Mouse (Mus musculus): Measurements from ENCODE around the gene Pdlim1.
A peak's percentile ranks its signal among the peaks of the same experiment; 100 is the strongest.

The Pdlim1 gene

GRCm38 (mm10) chr19:40271308-40271892 is at the start of gene Pdlim1:
Pdlim1 (minus strand) TSS chr19:40271842.
- peak; percentile 20 to 24 for DNase-seq

GRCm38 (mm10) chr19:40319199-40319598 is 47.6 kb upstream of the Pdlim1 start:
- no peak for DNase-seq

- DNase-seq: no peak
Observed at GRCm38 (mm10) chr19:40318511-40318910, 46.9 kb upstream of the Pdlim1 start.

- no peak for DNase-seq
Observed at GRCm38 (mm10) chr19:40317001-40317400, 45.4 kb upstream of the Pdlim1 start.

- DNase-seq: no peak
Observed at GRCm38 (mm10) chr19:40314252-40314651, 42.6 kb upstream of the Pdlim1 start.

- DNase-seq: no peak
Observed at GRCm38 (mm10) chr19:40311631-40312030, 40.0 kb upstream of the Pdlim1 start.

GRCm38 (mm10) chr19:40310410-40311130 is 38.9 kb upstream of the Pdlim1 start:
- DNase-seq: no peak

- DNase-seq: no peak
Observed at GRCm38 (mm10) chr19:40309911-40310310, 38.3 kb upstream of the Pdlim1 start.

- peak; percentile 39 to 58 for DNase-seq
Observed at GRCm38 (mm10) chr19:40307550-40307949, 35.9 kb upstream of the Pdlim1 start.

- no peak for DNase-seq
Observed at GRCm38 (mm10) chr19:40306631-40307030, 35.0 kb upstream of the Pdlim1 start.

GRCm38 (mm10) chr19:40305456-40305855 is 33.8 kb upstream of the Pdlim1 start:
- no peak for DNase-seq

- no peak for DNase-seq
Observed at GRCm38 (mm10) chr19:40302916-40303315, 31.3 kb upstream of the Pdlim1 start.

- no peak for DNase-seq
Observed at GRCm38 (mm10) chr19:40302477-40302876, 30.8 kb upstream of the Pdlim1 start.

- DNase-seq: no peak
Observed at GRCm38 (mm10) chr19:40299983-40300759, 28.5 kb upstream of the Pdlim1 start.

- DNase-seq: no peak
Observed at GRCm38 (mm10) chr19:40299182-40299581, 27.5 kb upstream of the Pdlim1 start.

- no peak for DNase-seq
Observed at GRCm38 (mm10) chr19:40298574-40298973, 26.9 kb upstream of the Pdlim1 start.

- DNase-seq: no peak
Observed at GRCm38 (mm10) chr19:40297798-40298144, 26.1 kb upstream of the Pdlim1 start.

- no peak for DNase-seq
Observed at GRCm38 (mm10) chr19:40297078-40297797, 25.6 kb upstream of the Pdlim1 start.

- DNase-seq: peak; percentile 66 to 67
Observed at GRCm38 (mm10) chr19:40294231-40294630, 22.6 kb upstream of the Pdlim1 start.

- no peak for DNase-seq
Observed at GRCm38 (mm10) chr19:40293791-40294190, 22.1 kb upstream of the Pdlim1 start.

GRCm38 (mm10) chr19:40290099-40290724 is 18.6 kb upstream of the Pdlim1 start:
- no peak for DNase-seq

- no peak for DNase-seq
Observed at GRCm38 (mm10) chr19:40288415-40288814, 16.8 kb upstream of the Pdlim1 start.

- DNase-seq: no peak
Observed at GRCm38 (mm10) chr19:40284704-40285103, 13.1 kb upstream of the Pdlim1 start.
